Mouse (Mus musculus): ENCODE data around the gene Gstcd. TPM values are rescaled to one million over a fixed set of nuclear protein-coding genes. Genes with fewer than 3 reads are reported as not detected.

The Gstcd gene
- total RNA-seq, 4 experiments from 2014 or later: 1.8 to 2.4 (median 2.1) TPM

GRCm38 (mm10) chr3:132942778-132943177 is 149.1 kb downstream of the Gstcd start:
- no peak for DNase-seq (ENCODE audit: low spot score in 2 of 2)

- no peak for DNase-seq (ENCODE audit: low spot score in 2 of 2)
These were observed 151.4 kb downstream of the Gstcd start for GRCm38 (mm10) chr3:132940181-132940990.

- DNase-seq (ENCODE audit: low spot score in 2 of 2): no peak
These were observed 152.8 kb downstream of the Gstcd start for GRCm38 (mm10) chr3:132939006-132939405.

GRCm38 (mm10) chr3:132934649-132935048 is 157.2 kb downstream of the Gstcd start:
- DNase-seq (ENCODE audit: low spot score in 2 of 2): no peak

Other genes starting within 250 kb of the Gstcd start
- 1 to 10 TPM; 1.1 to 6.7 (median 3.8) TPM for gene Npnt, start 141.7 kb downstream of the Gstcd start, total RNA-seq (2022)
- gene Ints12, start 193 bp downstream of the Gstcd start, total RNA-seq (2022): 10 to 100 TPM in 1 of 4 experiments, 1 to 10 TPM in 3; 7.0 to 11.6 (median 8.9) TPM
- not detected for gene Arhgef38, start 142.9 kb upstream of the Gstcd start, total RNA-seq (2022)
- 10 to 100 TPM; 46.1 to 54.6 (median 49.8) TPM for gene Ppa2, start 218.1 kb upstream of the Gstcd start, total RNA-seq (2022)